Mouse (Mus musculus) hindbrain, postnatal 0 days (tissue): ENCODE results near the gene Atp6v1f. TPM values are rescaled to one million over a fixed set of nuclear protein-coding genes. Genes with fewer than 3 reads are reported as not detected.
A peak's percentile ranks its signal among the peaks of the same experiment; 100 is the strongest.

ENCODE experiments used
- ATAC-seq: fragments of 200-750 bp; cut with Nextera tagmentation; 2 replicates; pipeline ENCODE4 v1.8.0; 2017; ENCODE audit warnings: mild to moderate bottlenecking, moderate TSS enrichment, moderate library complexity
- DNase-seq: peaks from one replicate; pipeline ENCODE4 v3.0.0-alpha.2; 2015; ENCODE audit warnings: low spot score
- H3K27ac ChIP-seq: fragments of 300-500 bp; sonication (generic); 2 replicates; pipeline ENCODE4 v1.5.1; 2014; ENCODE audit warnings: mild to moderate bottlenecking
- H3K27me3 ChIP-seq: fragments of 300-500 bp; sonication (generic); 2 replicates; pipeline ENCODE4 v1.6.1; 2014; ENCODE audit warnings: low read length, mixed read lengths; ENCODE audit not compliant: insufficient read depth
- H3K36me3 ChIP-seq: fragments of 300-500 bp; sonication (generic); 2 replicates; pipeline ENCODE4 v1.6.1; 2014; ENCODE audit warnings: low read length, mixed read lengths; ENCODE audit not compliant: insufficient read depth
- H3K4me1 ChIP-seq: fragments of 300-500 bp; sonication (generic); 2 replicates; pipeline ENCODE4 v1.6.1; 2014; ENCODE audit warnings: antibody characterized with exemption, low read length, mixed read lengths; ENCODE audit not compliant: insufficient read depth
- H3K4me2 ChIP-seq: fragments of 300-500 bp; sonication (generic); 2 replicates; pipeline ENCODE4 v1.6.1; 2014; ENCODE audit warnings: low read depth, mild to moderate bottlenecking, low read length, moderate library complexity, mixed read lengths
- H3K4me3 ChIP-seq: fragments of 300-500 bp; sonication (generic); 2 replicates; pipeline ENCODE4 v1.5.1; 2014; ENCODE audit warnings: low read length
- H3K9ac ChIP-seq: fragments of 300-500 bp; sonication (generic); replicated peaks from 2 replicates; pipeline ENCODE4 v1.6.1; 2014; ENCODE audit warnings: mild to moderate bottlenecking, low read length, moderate library complexity, mixed read lengths
- H3K9me3 ChIP-seq: fragments of 300-500 bp; sonication (generic); 2 replicates; pipeline ENCODE4 v1.6.1; 2016; ENCODE audit warnings: low read length, mixed read lengths
- CTCF ChIP-seq: IDR thresholded peaks from 2 replicates; pipeline ENCODE4 v1.5.1; 2016; ENCODE audit warnings: antibody characterized with exemption, control low read depth, low read depth
- WGBS: fragments of 180-500 bp; shearing (Covaris S2); extraction: QIAGEN DNeasy Blood & Tissue Kit; methylation state at CpG from one replicate; pipeline ENCODE4 v1.1.7; 2014; 5-methylcytosine and 5-hydroxymethylcytosine counted together
- polyA plus RNA-seq: library from polyadenylated mRNA; unstranded; fragments of >200 nt; fragmentation: Nextera tagmentation; extraction: Ambion mirVana; gene quantifications from 2 replicates; pipeline ENCODE4 v1.2.1, GENCODE M21; 2015
- total RNA-seq: library from RNA; depleted of rRNA; stranded (reverse); fragments of >200 nt; gene quantifications from 2 replicates; pipeline ENCODE4 v1.2.3, GENCODE M21; 2014

The Atp6v1f gene
- total and polyA plus RNA-seq, 2 experiments from 2014 or later = 240 to 385 TPM

- Histone ChIP-seq H3K36me3 (no peaks in the 10 kb centered on the region), H3K4me3 (no peak overlapping the region), H3K9ac (no peak overlapping the region), H3K9me3 (no peaks in the 10 kb centered on the region), H3K27me3 (peaks cover 11% of the 10 kb centered on the region; the same call in 1 of the 2 replicates), H3K4me2 (no peak overlapping the region), H3K27ac (no peak overlapping the region), H3K4me1 (no peaks in the 10 kb centered on the region)
- DNase-seq = no peak
- TF ChIP-seq CTCF = no peak
- 90% methylated on average over 6 of the region's 6 CpGs for WGBS
- no peak for ATAC-seq
Observed at GRCm38 (mm10) chr6:29500810-29501209, 33.3 kb downstream of the Atp6v1f start.

DNA sequence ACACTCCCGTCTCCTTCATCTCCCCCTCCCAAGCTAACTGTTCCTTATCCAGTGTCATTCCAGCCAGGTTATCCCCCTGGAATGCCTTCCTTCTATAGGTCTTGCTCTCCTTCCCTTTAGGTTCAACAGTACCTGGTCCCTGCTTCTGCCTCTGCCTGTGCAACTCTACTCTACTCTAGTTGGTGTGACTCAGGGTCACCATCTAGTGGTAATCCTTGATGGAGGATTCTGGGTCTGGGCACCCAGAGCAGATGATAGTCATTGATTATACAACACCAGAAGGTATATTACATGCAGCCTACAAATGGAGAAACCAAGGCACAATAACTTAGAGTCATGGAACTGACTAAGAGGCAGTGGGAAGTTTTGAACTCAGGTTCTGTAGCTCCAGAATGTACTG is 34.1 kb downstream of the Atp6v1f start:
- Histone ChIP-seq H3K27ac (no peak overlapping the region), H3K4me1 (no peaks in the 10 kb centered on the region), H3K9me3 (no peaks in the 10 kb centered on the region), H3K4me2 (no peak overlapping the region), H3K9ac (no peak overlapping the region), H3K4me3 (no peak overlapping the region), H3K36me3 (no peaks in the 10 kb centered on the region), H3K27me3 (0 out of 2 replicates have a peak, but pooled peaks cover 3% of the 10 kb centered on the region)
- peak; percentile 45 for TF ChIP-seq CTCF
- DNase-seq (no peak), ATAC-seq (no peak)
- WGBS = 91% methylated on average over 1 of the region's 1 CpGs

- Histone ChIP-seq H3K9ac (no peak overlapping the region), H3K4me2 (no peak overlapping the region), H3K27me3 (no peaks in the 10 kb centered on the region), H3K27ac (no peak overlapping the region), H3K36me3 (no peaks in the 10 kb centered on the region), H3K9me3 (no peaks in the 10 kb centered on the region), H3K4me3 (no peak overlapping the region), H3K4me1 (no peaks in the 10 kb centered on the region)
- ATAC-seq = no peak
- 84% methylated on average over 5 of the region's 5 CpGs for WGBS
- DNase-seq = no peak
- no peak for TF ChIP-seq CTCF
Observed at GRCm38 (mm10) chr6:29505493-29505892, 38.0 kb downstream of the Atp6v1f start.

GRCm38 (mm10) chr6:29506834-29507233 is 39.3 kb downstream of the Atp6v1f start:
- Histone ChIP-seq H3K4me3 (peak overlapping the region; percentile 44), H3K9ac (no peak overlapping the region), H3K4me2 (peak overlapping the region; percentile 65), H3K27ac (no peak overlapping the region), H3K36me3 (no peaks in the 10 kb centered on the region), H3K9me3 (no peaks in the 10 kb centered on the region), H3K4me1 (no peaks in the 10 kb centered on the region), H3K27me3 (no peaks in the 10 kb centered on the region)
- 32% methylated on average over 8 of the region's 8 CpGs for WGBS
- no peak for DNase-seq
- no peak for TF ChIP-seq CTCF
- peak; percentile 24; the same call in 1 of the 2 replicates for ATAC-seq

GRCm38 (mm10) chr6:29507447-29508309 is 40.2 kb downstream of the Atp6v1f start, which contains the start of gene Kcp:
TSS of gene Kcp (minus strand) at chr6:29507952.
- Histone ChIP-seq H3K4me1 (no peaks in the 10 kb centered on the region), H3K36me3 (no peaks in the 10 kb centered on the region), H3K27ac (no peak within 1 kb of the TSS), H3K9me3 (no peaks in the 10 kb centered on the region), H3K9ac (peak within 1 kb of the TSS; percentile 43), H3K4me2 (peak within 1 kb of the TSS; percentile 65), H3K4me3 (peak within 1 kb of the TSS; percentile 44), H3K27me3 (no peaks in the 10 kb centered on the region)
- DNase-seq (no peak), ATAC-seq (peak; percentile 57)
- no peak for TF ChIP-seq CTCF
- WGBS = 2% methylated on average over 45 of the region's 47 CpGs

- Histone ChIP-seq H3K4me3 (no peak overlapping the region), H3K27me3 (no peaks in the 10 kb centered on the region), H3K4me1 (peaks cover 7% of the 10 kb centered on the region; the same call in 1 of the 2 replicates), H3K36me3 (no peaks in the 10 kb centered on the region), H3K9ac (no peak overlapping the region), H3K9me3 (no peaks in the 10 kb centered on the region), H3K27ac (no peak overlapping the region), H3K4me2 (no peak overlapping the region)
- ATAC-seq (no peak), DNase-seq (no peak)
- 49% methylated on average over 2 of the region's 2 CpGs for WGBS
- no peak for TF ChIP-seq CTCF
Observed at GRCm38 (mm10) chr6:29509086-29509485, 41.6 kb downstream of the Atp6v1f start.

DNA sequence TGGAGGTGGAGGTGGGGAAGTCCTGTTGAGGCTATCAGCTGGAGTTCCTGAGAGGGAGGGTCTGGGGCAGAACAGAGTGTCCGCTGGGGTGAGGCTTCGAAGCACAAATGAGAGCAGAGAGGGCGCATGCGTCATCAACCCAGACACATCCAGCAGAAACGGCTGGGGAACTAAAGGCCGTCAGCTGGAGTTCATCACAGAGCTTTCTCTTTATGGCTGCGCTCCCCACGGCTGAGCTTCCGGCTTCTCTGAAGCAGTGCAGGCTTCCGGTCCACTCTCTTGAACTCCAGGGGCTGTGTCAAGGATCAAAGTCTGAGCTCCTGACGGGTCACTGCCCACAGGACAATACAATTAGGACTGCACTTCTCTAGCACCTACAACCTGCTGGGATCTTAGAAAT is 45.8 kb downstream of the Atp6v1f start:
- no peaks in the 10 kb centered on the region for H3K27me3 ChIP-seq
- no peaks in the 10 kb centered on the region for H3K9me3 ChIP-seq
- peak overlapping the region; percentile 51 for H3K4me2 ChIP-seq
- peak; percentile 65 for DNase-seq
- TF ChIP-seq CTCF = no peak
- H3K9ac ChIP-seq = no peak overlapping the region
- peak overlapping the region; percentile 11; the same call in 1 of the 2 replicates for H3K4me3 ChIP-seq
- WGBS = 2% methylated on average over 11 of the region's 11 CpGs
- peak overlapping the region; percentile 4; the same call in 1 of the 2 replicates for H3K27ac ChIP-seq
- peaks cover 7% of the 10 kb centered on the region; the same call in 1 of the 2 replicates for H3K4me1 ChIP-seq
- ATAC-seq = peak; percentile 73
- no peaks in the 10 kb centered on the region for H3K36me3 ChIP-seq
